ENCODE assay signal across 19 mouse cellular contexts in genomic region chr7:113436312-113436711, GRCm38 (mm10). TPM values are rescaled to one million over a fixed set of nuclear protein-coding genes. Genes with fewer than 3 reads are reported as not detected.
DNase-seq lines count a peak whose midpoint lies in the region; TF ChIP-seq lines count a peak whose summit lies in the region.
"Had no signal": no experiment of that assay in that cellular context is flagged by ENCODE, and none has a peak within 500 bp of the region (broad histone marks: within the 10 kb centered on the region; RNA-seq: fewer than 3 reads in every experiment).

No protein-coding gene starts in this region.

- H3K27me3 ChIP-seq in limb, embryonic 10.5 days (ENCODE audit: low read depth, poor library complexity, severe bottlenecking), result no peaks in the 10 kb centered on the region
- H3K27me3 ChIP-seq: intestine, embryonic 15.5 days; liver, embryonic 15.5 days had no signal

- H3K36me3 ChIP-seq in limb, embryonic 10.5 days, result no peaks in the 10 kb centered on the region
- H3K36me3 ChIP-seq: intestine, embryonic 15.5 days; liver, embryonic 15.5 days had no signal

- 87% methylated on average over 10 of the region's 10 CpGs for WGBS in limb, embryonic 10.5 days

- TF ChIP-seq CTCF in embryonic fibroblast, embryonic 13.5 days (IDR thresholded peaks at IDR 0.05; ENCODE audit: borderline replicate concordance, insufficient read depth, low read length), result no peak

- peak; percentile 25 to 66 for DNase-seq in urinary bladder, adult 18-20 months (ENCODE audit: low spot score in 2 of 2)
- no peak for DNase-seq in urinary bladder, postnatal 10 days (ENCODE audit: low spot score)
- peak; percentile 26 to 45 for DNase-seq in lung, postnatal 4 days
- peak; percentile 53 to 55 for DNase-seq in urinary bladder, postnatal 36 days (ENCODE audit: low spot score in 2 of 2)
- no peak for DNase-seq in left cerebral cortex, adult 8-10 months (ENCODE audit: low spot score in 2 of 2)
- DNase-seq in cerebellum, postnatal 36 days, result no peak
- DNase-seq in limb, embryonic 10.5 days (ENCODE audit: low spot score), result no peak
- DNase-seq: gastrocnemius, postnatal 36 days; kidney, postnatal 36 days; thymus, postnatal 14 days had no signal

- no peaks in the 10 kb centered on the region for H3K9me3 ChIP-seq in limb, embryonic 10.5 days (replicated peaks)
- H3K9me3 ChIP-seq: intestine, embryonic 15.5 days; liver, embryonic 15.5 days had no signal

- no peak overlapping the region for H3K4me3 ChIP-seq in embryonic fibroblast, embryonic 13.5 days (ENCODE audit: insufficient read depth, low read length)
- no peak overlapping the region for H3K4me3 ChIP-seq in limb, embryonic 10.5 days
- H3K4me3 ChIP-seq: intestine, embryonic 15.5 days; liver, embryonic 15.5 days had no signal

- H3K27ac ChIP-seq in embryonic fibroblast, embryonic 13.5 days (ENCODE audit: insufficient read depth, low read length), result peak overlapping the region; percentile 6; the same call in 1 of the 2 replicates
- no peak overlapping the region for H3K27ac ChIP-seq in limb, embryonic 10.5 days
- H3K27ac ChIP-seq: intestine, embryonic 15.5 days; liver, embryonic 15.5 days had no signal

- no peak for TF ChIP-seq POLR2A in embryonic fibroblast, embryonic 13.5 days (IDR thresholded peaks at IDR 0.05; ENCODE audit: low read depth, low read length)

- H3K4me1 ChIP-seq in embryonic fibroblast, embryonic 13.5 days (ENCODE audit: control insufficient read depth, insufficient read depth, low read length), result 0 out of 2 replicates have a peak, but pooled peaks cover 2% of the 10 kb centered on the region
- H3K4me1 ChIP-seq in limb, embryonic 10.5 days, result no peaks in the 10 kb centered on the region
- H3K4me1 ChIP-seq: intestine, embryonic 15.5 days; liver, embryonic 15.5 days had no signal

RNA-seq across cellular contexts. Expression of gene Pth, which starts 47.9 kb away (rescaled TPM):
- not detected in 2 replicates for polyA plus RNA-seq in embryonic fibroblast, embryonic 13.5 days (2011; ENCODE audit: insufficient read length, low read depth, missing spikeins)
- not detected for total RNA-seq in left cerebral cortex, adult 8-10 months (2022)
- polyA plus RNA-seq in limb, embryonic 10.5 days (2016; fragmentation: Nextera tagmentation; extraction: Ambion mirVana), result not detected in 2 replicates
- total RNA-seq: adrenal gland, postnatal 36 days; gastrocnemius, postnatal 36 days; layer of hippocampus, postnatal 14 days had no signal
- polyA plus RNA-seq: CD4-positive, CD25-positive, alpha-beta regulatory T cell, adult 4 months; heart, embryonic 14.5 days; intestine, embryonic 15.5 days; limb, embryonic 11.5 days; liver, embryonic 15.5 days; midbrain, embryonic 11.5 days had no signal

Comparison
In these comparisons a context has a peak if more than half of its experiments do, and no peak if none do; other contexts are left out.
1. DNase-seq: peak in urinary bladder, adult 18-20 months (2 of 2), lung, postnatal 4 days (2 of 2) and urinary bladder, postnatal 36 days (2 of 2); none in urinary bladder, postnatal 10 days (single experiment), left cerebral cortex, adult 8-10 months (0 of 2), cerebellum, postnatal 36 days (0 of 2) and limb, embryonic 10.5 days (single experiment).